Mouse (Mus musculus) forebrain, postnatal 0 days (tissue): Measurements from ENCODE around the gene Coq10a. TPM values are rescaled to one million over a fixed set of nuclear protein-coding genes. Genes with fewer than 3 reads are reported as not detected.
A peak's percentile ranks its signal among the peaks of the same experiment; 100 is the strongest.

Experiments
- ATAC-seq: fragments of 200-750 bp; cut with Nextera tagmentation; 2 replicates; pipeline ENCODE4 v1.8.0; 2017; ENCODE audit warnings: mild to moderate bottlenecking, moderate library complexity
- DNase-seq: peaks from one replicate; pipeline ENCODE4 v3.0.0-alpha.2; 2015
- H3K27ac ChIP-seq: fragments of 300-500 bp; sonication (generic); 2 replicates; pipeline ENCODE4 v1.5.1; 2014; ENCODE audit warnings: low read depth, mild to moderate bottlenecking, antibody characterized with exemption, low read length, moderate library complexity, mixed read lengths
- H3K27me3 ChIP-seq: fragments of 300-500 bp; sonication (generic); 2 replicates; pipeline ENCODE4 v1.6.1; 2014; ENCODE audit warnings: mild to moderate bottlenecking, low read length, mixed read lengths; ENCODE audit not compliant: insufficient read depth
- H3K36me3 ChIP-seq: fragments of 300-500 bp; sonication (generic); 2 replicates; pipeline ENCODE4 v1.6.1; 2014; ENCODE audit warnings: mild to moderate bottlenecking, moderate library complexity; ENCODE audit not compliant: insufficient read depth
- H3K4me1 ChIP-seq: fragments of 300-500 bp; sonication (generic); 2 replicates; pipeline ENCODE4 v1.6.1; 2014; ENCODE audit warnings: antibody characterized with exemption; ENCODE audit not compliant: insufficient read depth
- H3K4me2 ChIP-seq: fragments of 300-500 bp; sonication (generic); 2 replicates; pipeline ENCODE4 v1.6.1; 2014; ENCODE audit warnings: low read depth, mild to moderate bottlenecking, moderate library complexity
- H3K4me3 ChIP-seq: fragments of 300-500 bp; sonication (generic); 2 replicates; pipeline ENCODE4 v1.5.1; 2014; ENCODE audit warnings: low read depth, low read length, mixed read lengths
- H3K9ac ChIP-seq: fragments of 300-500 bp; sonication (generic); 2 replicates; pipeline ENCODE4 v1.6.1; 2014; ENCODE audit warnings: mild to moderate bottlenecking
- H3K9me3 ChIP-seq: fragments of 300-500 bp; sonication (generic); 2 replicates; pipeline ENCODE4 v1.6.1; 2016; ENCODE audit warnings: low read length
- CTCF ChIP-seq: sonication (generic); IDR thresholded peaks from 2 replicates; pipeline ENCODE4 v1.5.1; 2016; ENCODE audit warnings: antibody characterized with exemption, control low read depth, low read depth
- WGBS: fragments of 180-500 bp; shearing (Covaris S2); extraction: QIAGEN DNeasy Blood & Tissue Kit; methylation state at CpG from one replicate; pipeline ENCODE4 v1.1.7; 2014; 5-methylcytosine and 5-hydroxymethylcytosine counted together
- microRNA-seq, 2 experiments: library from miRNA; unstranded; fragments of <30 nt; microRNA quantifications; one replicate each; pipeline ENCODE4; 2016
- polyA plus RNA-seq: library from polyadenylated mRNA; unstranded; fragments of >200 nt; fragmentation: Nextera tagmentation; extraction: Ambion mirVana; gene quantifications from 2 replicates; pipeline ENCODE4 v1.2.1, GENCODE M21; 2015
- total RNA-seq: library from RNA; depleted of rRNA; stranded (reverse); fragments of >200 nt; gene quantifications from 2 replicates; pipeline ENCODE4 v1.2.3, GENCODE M21; 2014; rRNA removed

Coq10a gene
- total and polyA plus RNA-seq, 2 experiments from 2014 or later: 41.6 to 48.2 TPM

DNA sequence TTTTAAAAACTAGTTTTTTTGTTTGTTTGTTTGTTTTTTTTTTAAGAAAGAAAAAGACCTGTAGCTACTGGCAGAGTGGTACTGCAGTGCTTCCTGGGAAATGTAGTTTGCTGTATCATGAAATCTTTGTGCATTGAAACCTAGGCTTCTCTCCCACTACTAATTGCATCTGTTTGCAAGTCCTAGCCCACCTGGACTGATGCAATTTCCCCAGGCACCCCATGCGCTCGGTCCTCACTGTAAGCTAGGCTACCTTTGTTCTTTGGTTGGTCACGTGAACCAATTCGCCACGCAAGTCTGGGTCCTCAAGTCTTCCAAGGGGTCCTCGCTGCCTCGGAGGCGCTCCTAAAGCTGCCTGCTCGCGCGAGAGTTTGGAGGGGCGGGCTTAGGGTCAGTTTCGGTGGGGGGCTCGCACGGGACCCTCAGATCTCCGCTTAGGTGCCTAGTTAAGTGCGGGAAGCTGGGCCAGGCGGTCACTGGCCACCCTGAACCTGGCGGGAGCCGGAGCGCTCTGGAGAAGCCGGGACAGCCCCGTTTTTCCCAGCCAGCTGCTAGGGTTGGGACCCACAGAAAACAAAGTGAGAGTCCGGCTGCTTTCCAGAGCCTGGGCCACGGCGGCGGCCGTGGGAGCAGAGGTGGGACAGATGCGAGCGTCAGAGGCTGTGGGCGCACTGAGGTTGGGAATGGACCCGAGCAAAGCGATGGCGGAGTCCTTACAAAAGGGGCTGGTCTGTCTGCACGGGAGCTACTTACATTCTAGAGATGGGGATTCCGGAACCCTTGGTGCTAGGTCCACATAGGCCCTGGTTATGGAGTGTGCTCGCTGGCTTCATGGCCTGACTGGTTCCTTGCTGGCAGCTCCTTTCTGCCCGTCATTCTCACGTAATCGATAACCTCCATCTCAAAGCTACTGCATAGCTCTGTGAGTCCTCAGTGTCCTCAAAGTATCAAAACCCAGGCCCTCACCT is 46.4 kb downstream of the Coq10a start, which contains the start of gene Cnpy2:
Cnpy2 (plus strand) TSS at position 319 of the 968 bp plus-strand sequence.
- ATAC-seq: peak; percentile 98
- DNase-seq: peak; percentile 95
- Histone ChIP-seq H3K27ac (peak within 1 kb of the TSS; percentile 97), H3K4me2 (peak within 1 kb of the TSS; percentile 84), H3K27me3 (no peaks in the 10 kb centered on the region), H3K36me3 (peaks cover 43% of the 10 kb centered on the region), H3K9me3 (no peaks in the 10 kb centered on the region), H3K4me1 (peaks cover 12% of the 10 kb centered on the region), H3K9ac (peak within 1 kb of the TSS; percentile 100), H3K4me3 (peak within 1 kb of the TSS; percentile 84)
- TF ChIP-seq CTCF: no peak
- WGBS: under 1% methylated on average over 40 of the region's 40 CpGs

GRCm38 (mm10) chr10:128321641-128322040 is 47.2 kb downstream of the Coq10a start:
- no peak for ATAC-seq
- peak overlapping the region; percentile 84 for H3K4me2 ChIP-seq
- H3K9me3 ChIP-seq: no peaks in the 10 kb centered on the region
- H3K9ac ChIP-seq: peak overlapping the region; percentile 100
- H3K4me1 ChIP-seq: peaks cover 12% of the 10 kb centered on the region
- peak overlapping the region; percentile 84 for H3K4me3 ChIP-seq
- H3K36me3 ChIP-seq: peaks cover 38% of the 10 kb centered on the region
- TF ChIP-seq CTCF: no peak
- peak overlapping the region; percentile 97; the same call in 1 of the 2 replicates for H3K27ac ChIP-seq
- no peaks in the 10 kb centered on the region for H3K27me3 ChIP-seq
- 57% methylated on average over 12 of the region's 12 CpGs for WGBS
- DNase-seq: no peak

DNA sequence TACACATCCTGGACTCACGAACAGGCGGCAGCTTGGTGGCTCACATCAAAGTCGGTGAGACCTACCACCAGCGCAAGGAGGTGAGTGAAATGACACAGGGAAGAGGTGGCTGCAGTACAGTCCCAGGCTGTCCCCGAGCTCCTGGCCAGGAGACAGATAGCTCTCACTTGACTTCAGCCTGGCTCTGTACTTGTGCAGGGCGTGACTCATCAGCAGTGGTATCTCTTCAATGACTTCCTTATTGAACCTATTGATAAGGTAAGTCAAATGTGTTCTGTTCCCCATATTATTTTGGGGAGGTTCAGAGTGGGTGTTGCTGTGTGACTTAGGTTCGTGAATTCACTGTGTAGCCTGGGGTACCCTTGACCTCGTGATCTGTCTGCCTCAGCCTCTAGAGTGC is 53.2 kb downstream of the Coq10a start:
- DNase-seq (no peak), ATAC-seq (no peak)
- no peaks in the 10 kb centered on the region for H3K27me3 ChIP-seq
- peaks cover 71% of the 10 kb centered on the region for H3K36me3 ChIP-seq
- H3K4me3 ChIP-seq: no peak overlapping the region
- TF ChIP-seq CTCF: no peak
- H3K9me3 ChIP-seq: no peaks in the 10 kb centered on the region
- H3K27ac ChIP-seq: no peak overlapping the region
- no peak overlapping the region for H3K9ac ChIP-seq
- H3K4me2 ChIP-seq: no peak overlapping the region
- whole genome bisulfite sequencing: 95% methylated on average over 8 of the region's 8 CpGs
- no peaks in the 10 kb centered on the region for H3K4me1 ChIP-seq

Small RNA genes within 50 kb of the gene (microRNA-seq; reads per million reads assigned to microRNA genes)
- gene Gm25361: 0 reads per million in 2 experiments
- 0 to 0.12 reads per million in 2 experiments for gene Gm26308
- 0.12 to 0.39 reads per million in 2 experiments for gene Mir6914
- gene Mir6915: 0.73 to 2.7 reads per million in 2 experiments

Other genes with a start within 250 kb of the Coq10a start
- 6.3 and 9.9 TPM in 2 replicates for gene Rbms2, start 188.7 kb downstream of the Coq10a start, total RNA-seq
- gene Rbms2, start 188.7 kb downstream of the Coq10a start, polyA plus RNA-seq: 4.7 and 5.6 TPM in 2 replicates
- 1.00 and 2.1 TPM in 2 replicates for gene Gls2, start 174.5 kb downstream of the Coq10a start, total RNA-seq
- 1.1 and 1.2 TPM in 2 replicates for gene Gls2, start 174.5 kb downstream of the Coq10a start, polyA plus RNA-seq
- 20.7 and 20.8 TPM in 2 replicates for gene Spryd4, start 157.2 kb downstream of the Coq10a start, total RNA-seq
- 19.6 and 22.7 TPM in 2 replicates for gene Spryd4, start 157.2 kb downstream of the Coq10a start, polyA plus RNA-seq
- gene Mip, start 143.2 kb downstream of the Coq10a start, total RNA-seq: 0.05 TPM in 1 of 2 replicates, not detected in the other
- gene Mip, start 143.2 kb downstream of the Coq10a start, polyA plus RNA-seq: not detected in 2 replicates
- gene Timeless, start 136.9 kb downstream of the Coq10a start, total RNA-seq: 9.3 and 11.7 TPM in 2 replicates
- gene Timeless, start 136.9 kb downstream of the Coq10a start, polyA plus RNA-seq: 7.7 and 9.9 TPM in 2 replicates
- not detected in 2 replicates for gene Apon, start 114.9 kb downstream of the Coq10a start, total RNA-seq
- not detected in 2 replicates for gene Apon, start 114.9 kb downstream of the Coq10a start, polyA plus RNA-seq
- gene Apof, start 100.3 kb downstream of the Coq10a start, total RNA-seq: 0.38 and 0.54 TPM in 2 replicates
- gene Apof, start 100.3 kb downstream of the Coq10a start, polyA plus RNA-seq: 0.12 and 0.26 TPM in 2 replicates
- gene Stat2, start 98.4 kb downstream of the Coq10a start, total RNA-seq: 7.2 and 8.1 TPM in 2 replicates
- 6.8 and 10.3 TPM in 2 replicates for gene Stat2, start 98.4 kb downstream of the Coq10a start, polyA plus RNA-seq
- gene Il23a, start 70.2 kb downstream of the Coq10a start, total RNA-seq: 0.31 TPM in 1 of 2 replicates, not detected in the other
- gene Il23a, start 70.2 kb downstream of the Coq10a start, polyA plus RNA-seq: not detected in 2 replicates
- gene Pan2, start 65.7 kb downstream of the Coq10a start, total RNA-seq: 14.9 and 20.0 TPM in 2 replicates
- gene Pan2, start 65.7 kb downstream of the Coq10a start, polyA plus RNA-seq: 9.6 and 11.9 TPM in 2 replicates
- gene Cnpy2, start 46.5 kb downstream of the Coq10a start, total RNA-seq: 50.1 and 57.5 TPM in 2 replicates
- gene Cnpy2, start 46.5 kb downstream of the Coq10a start, polyA plus RNA-seq: 179 and 205 TPM in 2 replicates
- gene Cs, start 31.3 kb downstream of the Coq10a start, total RNA-seq: 205 and 250 TPM in 2 replicates
- 203 and 255 TPM in 2 replicates for gene Cs, start 31.3 kb downstream of the Coq10a start, polyA plus RNA-seq
- 22.3 and 32.6 TPM in 2 replicates for gene Ankrd52, start 8.1 kb upstream of the Coq10a start, total RNA-seq
- gene Ankrd52, start 8.1 kb upstream of the Coq10a start, polyA plus RNA-seq: 4.7 and 7.7 TPM in 2 replicates
- gene Slc39a5, start 32.2 kb upstream of the Coq10a start, total RNA-seq: 0.24 and 0.69 TPM in 2 replicates
- 0.10 and 0.42 TPM in 2 replicates for gene Slc39a5, start 32.2 kb upstream of the Coq10a start, polyA plus RNA-seq
- 82.2 and 90.1 TPM in 2 replicates for gene Nabp2, start 42.5 kb upstream of the Coq10a start, total RNA-seq
- gene Nabp2, start 42.5 kb upstream of the Coq10a start, polyA plus RNA-seq: 158 and 159 TPM in 2 replicates
- gene Rnf41, start 42.7 kb upstream of the Coq10a start, total RNA-seq: 118 and 129 TPM in 2 replicates
- gene Rnf41, start 42.7 kb upstream of the Coq10a start, polyA plus RNA-seq: 95.9 and 108 TPM in 2 replicates
- gene Smarcc2, start 90.3 kb upstream of the Coq10a start, total RNA-seq: 197 and 223 TPM in 2 replicates
- gene Smarcc2, start 90.3 kb upstream of the Coq10a start, polyA plus RNA-seq: 117 and 134 TPM in 2 replicates
- 694 and 855 TPM in 2 replicates for gene Myl6, start 125.1 kb upstream of the Coq10a start, total RNA-seq
- 844 and 972 TPM in 2 replicates for gene Myl6, start 125.1 kb upstream of the Coq10a start, polyA plus RNA-seq
- gene Myl6b, start 129.7 kb upstream of the Coq10a start, total RNA-seq: 23.7 and 31.4 TPM in 2 replicates
- 4.5 and 4.8 TPM in 2 replicates for gene Myl6b, start 129.7 kb upstream of the Coq10a start, polyA plus RNA-seq
- gene Esyt1, start 156.9 kb upstream of the Coq10a start, total RNA-seq: 9.9 and 14.8 TPM in 2 replicates
- 4.4 and 5.3 TPM in 2 replicates for gene Esyt1, start 156.9 kb upstream of the Coq10a start, polyA plus RNA-seq
- 15.0 and 20.6 TPM in 2 replicates for gene Zc3h10, start 178.8 kb upstream of the Coq10a start, total RNA-seq
- 12.7 and 12.8 TPM in 2 replicates for gene Zc3h10, start 178.8 kb upstream of the Coq10a start, polyA plus RNA-seq
- gene Rpl41, start 180.3 kb upstream of the Coq10a start, total RNA-seq: 877 and 1,605 TPM in 2 replicates
- 2,439 and 3,234 TPM in 2 replicates for gene Rpl41, start 180.3 kb upstream of the Coq10a start, polyA plus RNA-seq
- 119 and 122 TPM in 2 replicates for gene Pa2g4, start 197.0 kb upstream of the Coq10a start, total RNA-seq
- 128 and 135 TPM in 2 replicates for gene Pa2g4, start 197.0 kb upstream of the Coq10a start, polyA plus RNA-seq
- gene Erbb3, start 220.7 kb upstream of the Coq10a start, total RNA-seq: 1.3 and 1.4 TPM in 2 replicates
- gene Erbb3, start 220.7 kb upstream of the Coq10a start, polyA plus RNA-seq: 0.41 and 0.68 TPM in 2 replicates